Mouse (Mus musculus): ENCODE data around the gene Mmp25. TPM values are rescaled to one million over a fixed set of nuclear protein-coding genes. Genes with fewer than 3 reads are reported as not detected.

The Mmp25 gene
- polyA plus RNA-seq, 1 experiment from 2014 or later, result 1.9 TPM

GRCm38 (mm10) chr17:23660117-23660875 is 15.2 kb upstream of the Mmp25 start, which contains the start of gene Bicdl2:
TSS of gene Bicdl2 (plus strand) at chr17:23660506.
- H3K9ac ChIP-seq, result no peak within 1 kb of the TSS
- 7% methylated on average over 27 of the region's 27 CpGs for WGBS
- H3K27ac ChIP-seq, result no peak within 1 kb of the TSS
- no peaks in the 10 kb centered on the region for H3K4me1 ChIP-seq
- no peak for ATAC-seq (ENCODE audit: low FRiP score)
- H3K4me2 ChIP-seq (replicated peaks), result 0 out of 2 replicates have a peak within 1 kb of the TSS, but pooled peaks have one; percentile 3
- H3K27me3 ChIP-seq, result peaks cover 49% of the 10 kb centered on the region
- no peak within 1 kb of the TSS for H3K4me3 ChIP-seq
- H3K36me3 ChIP-seq, result no peaks in the 10 kb centered on the region
- H3K9me3 ChIP-seq (replicated peaks), result no peaks in the 10 kb centered on the region

- no peak overlapping the region for H3K4me2 ChIP-seq (replicated peaks)
- H3K4me3 ChIP-seq, result no peak overlapping the region
- H3K4me1 ChIP-seq, result no peaks in the 10 kb centered on the region
- H3K36me3 ChIP-seq, result no peaks in the 10 kb centered on the region
- peaks cover 49% of the 10 kb centered on the region for H3K27me3 ChIP-seq
- WGBS, result 90% methylated on average over 3 of the region's 3 CpGs
- no peaks in the 10 kb centered on the region for H3K9me3 ChIP-seq (replicated peaks)
- H3K9ac ChIP-seq, result no peak overlapping the region
- ATAC-seq (ENCODE audit: low FRiP score), result no peak
- H3K27ac ChIP-seq, result no peak overlapping the region
Observed at GRCm38 (mm10) chr17:23658450-23658849, 13.4 kb upstream of the Mmp25 start.

DNA sequence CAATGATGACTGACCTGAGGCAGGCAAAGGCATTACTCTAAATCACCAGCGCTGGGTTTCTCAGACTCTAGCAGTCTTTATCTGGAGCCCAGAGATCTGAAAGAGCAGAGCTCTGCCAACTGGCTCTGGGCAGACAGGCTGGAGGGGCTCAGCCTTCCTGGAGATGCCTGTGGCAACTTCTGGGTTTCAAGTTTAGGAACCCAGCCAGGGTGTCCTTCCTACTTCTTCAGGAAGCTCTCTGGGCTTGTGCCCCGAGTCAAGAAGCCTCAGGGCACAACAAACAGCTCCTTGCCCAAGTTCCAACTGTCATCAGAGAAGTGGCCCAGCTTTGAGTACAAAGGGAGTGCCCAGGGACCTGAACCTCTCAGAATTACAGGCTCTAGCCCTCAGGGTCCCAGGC is 9.3 kb upstream of the Mmp25 start:
- H3K4me3 ChIP-seq, result no peak overlapping the region
- WGBS, result 70% methylated on average over 2 of the region's 2 CpGs
- H3K27me3 ChIP-seq, result peaks cover 10% of the 10 kb centered on the region
- H3K9me3 ChIP-seq (replicated peaks), result no peaks in the 10 kb centered on the region
- no peaks in the 10 kb centered on the region for H3K4me1 ChIP-seq
- no peaks in the 10 kb centered on the region for H3K36me3 ChIP-seq
- no peak overlapping the region for H3K4me2 ChIP-seq (replicated peaks)
- H3K9ac ChIP-seq, result no peak overlapping the region
- H3K27ac ChIP-seq, result no peak overlapping the region
- ATAC-seq (ENCODE audit: low FRiP score), result no peak

GRCm38 (mm10) chr17:23654001-23654400 is 8.9 kb upstream of the Mmp25 start:
- no peak overlapping the region for H3K9ac ChIP-seq
- H3K4me3 ChIP-seq, result no peak overlapping the region
- H3K4me1 ChIP-seq, result no peaks in the 10 kb centered on the region
- H3K36me3 ChIP-seq, result no peaks in the 10 kb centered on the region
- H3K27me3 ChIP-seq, result peaks cover 6% of the 10 kb centered on the region
- H3K27ac ChIP-seq, result no peak overlapping the region
- no peak overlapping the region for H3K4me2 ChIP-seq (replicated peaks)
- no peaks in the 10 kb centered on the region for H3K9me3 ChIP-seq (replicated peaks)
- ATAC-seq (ENCODE audit: low FRiP score), result no peak
- WGBS, result 57% methylated on average over 6 of the region's 6 CpGs

GRCm38 (mm10) chr17:23653324-23653723 is 8.2 kb upstream of the Mmp25 start:
- 58% methylated on average over 2 of the region's 2 CpGs for WGBS
- H3K4me3 ChIP-seq, result no peak overlapping the region
- no peaks in the 10 kb centered on the region for H3K36me3 ChIP-seq
- no peaks in the 10 kb centered on the region for H3K9me3 ChIP-seq (replicated peaks)
- no peak for ATAC-seq (ENCODE audit: low FRiP score)
- H3K27ac ChIP-seq, result no peak overlapping the region
- H3K9ac ChIP-seq, result no peak overlapping the region
- H3K4me2 ChIP-seq (replicated peaks), result no peak overlapping the region
- H3K27me3 ChIP-seq, result peaks cover 5% of the 10 kb centered on the region
- H3K4me1 ChIP-seq, result no peaks in the 10 kb centered on the region

DNA sequence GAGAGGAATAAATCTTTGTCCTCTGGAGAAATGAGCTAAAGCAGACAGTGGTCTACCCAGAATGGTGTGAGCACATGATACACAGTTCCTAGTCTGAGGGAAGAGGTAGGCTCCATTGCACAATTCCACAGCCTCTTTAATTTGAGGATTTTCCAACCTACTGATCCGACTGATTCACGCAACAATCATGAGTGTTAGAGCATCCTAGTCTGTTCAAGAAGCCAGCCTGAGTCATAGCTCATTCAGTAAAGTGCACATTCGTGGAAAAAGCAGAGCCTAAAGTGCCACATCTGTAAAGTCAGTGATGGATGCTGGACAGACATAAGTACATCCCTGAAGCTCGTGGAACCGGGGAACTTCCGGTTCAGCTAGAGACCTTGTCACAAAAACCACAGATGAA is 6.3 kb upstream of the Mmp25 start:
- H3K9ac ChIP-seq, result no peak overlapping the region
- H3K36me3 ChIP-seq, result no peaks in the 10 kb centered on the region
- H3K27ac ChIP-seq, result no peak overlapping the region
- H3K4me2 ChIP-seq (replicated peaks), result no peak overlapping the region
- no peaks in the 10 kb centered on the region for H3K9me3 ChIP-seq (replicated peaks)
- H3K27me3 ChIP-seq, result peaks cover 11% of the 10 kb centered on the region
- no peak overlapping the region for H3K4me3 ChIP-seq
- H3K4me1 ChIP-seq, result no peaks in the 10 kb centered on the region
- ATAC-seq (ENCODE audit: low FRiP score), result no peak
- WGBS, result 83% methylated on average over 6 of the region's 6 CpGs

GRCm38 (mm10) chr17:23645894-23646293 is 817 bp upstream of the Mmp25 start:
- H3K36me3 ChIP-seq, result no peaks in the 10 kb centered on the region
- H3K4me2 ChIP-seq (replicated peaks), result no peak overlapping the region
- H3K9ac ChIP-seq, result no peak overlapping the region
- ATAC-seq (ENCODE audit: low FRiP score), result no peak
- no peak overlapping the region for H3K4me3 ChIP-seq
- peaks cover 12% of the 10 kb centered on the region for H3K4me1 ChIP-seq
- H3K27me3 ChIP-seq, result peaks cover 34% of the 10 kb centered on the region
- H3K27ac ChIP-seq, result no peak overlapping the region
- no peaks in the 10 kb centered on the region for H3K9me3 ChIP-seq (replicated peaks)
- WGBS, result 28% methylated on average over 10 of the region's 10 CpGs

GRCm38 (mm10) chr17:23631241-23631640 is 13.8 kb downstream of the Mmp25 start:
- Histone ChIP-seq H3K4me3 (no peak overlapping the region), H3K9ac (no peak overlapping the region), H3K27ac (no peak overlapping the region), H3K9me3 (replicated peaks) (no peaks in the 10 kb centered on the region), H3K4me2 (replicated peaks) (no peak overlapping the region), H3K27me3 (peaks cover 7% of the 10 kb centered on the region; the same call in 1 of the 2 replicates), H3K36me3 (no peaks in the 10 kb centered on the region), H3K4me1 (peaks cover 5% of the 10 kb centered on the region; the same call in 1 of the 2 replicates)
- ATAC-seq (ENCODE audit: low FRiP score), result no peak
- 85% methylated on average over 8 of the region's 8 CpGs for WGBS

DNA sequence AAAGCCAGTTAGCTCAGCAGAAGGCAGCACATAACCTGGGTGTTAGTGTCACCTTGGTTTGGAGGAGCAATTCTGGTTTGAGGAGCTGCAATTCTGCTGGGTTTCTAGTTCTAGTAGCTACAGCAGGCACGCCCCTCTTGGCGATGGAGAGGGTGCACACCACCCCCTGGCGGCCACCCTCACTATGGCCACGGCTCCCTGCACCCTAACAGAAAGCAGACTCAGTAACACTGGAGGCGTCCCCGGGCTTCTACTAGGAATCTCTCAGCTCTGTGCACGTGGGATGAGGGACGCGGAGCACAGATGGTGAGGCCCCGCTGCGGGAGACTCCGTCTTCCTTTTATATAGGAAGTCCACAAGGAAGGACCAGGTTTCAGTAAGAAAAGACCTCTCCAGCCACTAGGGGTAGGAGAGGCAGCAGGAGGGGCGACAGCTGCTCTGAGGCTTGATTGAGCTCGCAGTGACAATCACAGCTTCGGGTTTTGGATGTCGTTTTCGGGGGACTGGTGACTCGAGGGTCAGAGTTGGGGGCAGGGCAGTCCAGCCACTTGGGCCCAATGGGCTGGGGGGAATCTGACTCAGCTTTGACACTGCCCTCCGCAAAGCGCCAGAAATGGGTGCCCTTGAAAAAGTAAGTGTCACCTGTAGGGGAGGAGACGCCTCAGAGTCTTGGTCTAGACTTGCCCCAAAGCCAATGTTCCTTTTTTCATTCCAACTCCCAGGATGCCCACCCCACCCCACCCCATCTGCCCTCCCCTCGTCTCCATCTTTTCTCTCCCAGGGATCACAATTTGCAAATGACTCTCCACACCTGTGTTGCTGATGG is 14.7 kb downstream of the Mmp25 start:
- H3K4me3 ChIP-seq, result peak overlapping the region; percentile 8; the same call in 1 of the 2 replicates
- H3K9ac ChIP-seq, result 0 out of 2 replicates have a peak overlapping the region, but pooled peaks have one; percentile 28
- ATAC-seq (ENCODE audit: low FRiP score), result peak; percentile 71
- H3K36me3 ChIP-seq, result no peaks in the 10 kb centered on the region
- WGBS, result 17% methylated on average over 22 of the region's 22 CpGs
- no peak overlapping the region for H3K27ac ChIP-seq
- H3K27me3 ChIP-seq, result peaks cover 3% of the 10 kb centered on the region; the same call in 1 of the 2 replicates
- no peaks in the 10 kb centered on the region for H3K9me3 ChIP-seq (replicated peaks)
- peaks cover 5% of the 10 kb centered on the region; the same call in 1 of the 2 replicates for H3K4me1 ChIP-seq
- peak overlapping the region; percentile 41 for H3K4me2 ChIP-seq (replicated peaks)

DNA sequence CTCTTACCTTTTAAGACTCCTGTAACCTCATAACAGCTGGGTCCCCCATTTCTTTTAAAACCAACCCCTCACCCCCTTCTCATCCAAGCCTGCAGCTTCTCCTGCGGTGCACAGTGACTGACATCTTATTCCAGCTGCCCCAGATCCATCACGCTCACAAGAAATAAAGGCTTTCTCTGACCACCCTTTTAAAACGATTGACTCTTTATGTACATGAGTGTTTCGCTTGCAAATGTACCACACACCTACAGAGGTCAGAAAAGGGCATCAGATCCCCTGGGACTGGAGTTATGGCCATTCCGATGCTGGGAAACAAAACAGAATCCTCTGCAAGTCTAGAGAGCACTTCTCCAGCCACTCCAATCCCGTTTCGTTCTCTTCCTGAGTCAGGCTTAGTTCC is 17.3 kb downstream of the Mmp25 start:
- H3K27me3 ChIP-seq, result peaks cover 3% of the 10 kb centered on the region; the same call in 1 of the 2 replicates
- H3K27ac ChIP-seq, result no peak overlapping the region
- 32% methylated on average over 7 of the region's 7 CpGs for WGBS
- no peak for ATAC-seq (ENCODE audit: low FRiP score)
- H3K4me3 ChIP-seq, result no peak overlapping the region
- H3K9ac ChIP-seq, result no peak overlapping the region
- no peaks in the 10 kb centered on the region for H3K9me3 ChIP-seq (replicated peaks)
- no peak overlapping the region for H3K4me2 ChIP-seq (replicated peaks)
- peaks cover 5% of the 10 kb centered on the region; the same call in 1 of the 2 replicates for H3K4me1 ChIP-seq
- H3K36me3 ChIP-seq, result no peaks in the 10 kb centered on the region

GRCm38 (mm10) chr17:23620351-23620750 is 24.7 kb downstream of the Mmp25 start:
- H3K9ac ChIP-seq, result no peak overlapping the region
- no peaks in the 10 kb centered on the region for H3K36me3 ChIP-seq
- no peaks in the 10 kb centered on the region for H3K4me1 ChIP-seq
- no peak overlapping the region for H3K4me2 ChIP-seq (replicated peaks)
- ATAC-seq (ENCODE audit: low FRiP score), result no peak
- WGBS, result 75% methylated on average over 7 of the region's 7 CpGs
- no peak overlapping the region for H3K4me3 ChIP-seq
- peaks cover 5% of the 10 kb centered on the region for H3K27me3 ChIP-seq
- H3K9me3 ChIP-seq (replicated peaks), result no peaks in the 10 kb centered on the region
- H3K27ac ChIP-seq, result no peak overlapping the region

- H3K4me3 ChIP-seq, result no peak overlapping the region
- H3K27ac ChIP-seq, result no peak overlapping the region
- H3K4me2 ChIP-seq (replicated peaks), result no peak overlapping the region
- 66% methylated on average over 9 of the region's 9 CpGs for WGBS
- no peak for ATAC-seq (ENCODE audit: low FRiP score)
- no peaks in the 10 kb centered on the region for H3K36me3 ChIP-seq
- peaks cover 5% of the 10 kb centered on the region for H3K27me3 ChIP-seq
- H3K4me1 ChIP-seq, result no peaks in the 10 kb centered on the region
- no peaks in the 10 kb centered on the region for H3K9me3 ChIP-seq (replicated peaks)
- H3K9ac ChIP-seq, result no peak overlapping the region
Observed at GRCm38 (mm10) chr17:23617087-23617486, 28.0 kb downstream of the Mmp25 start.

Data from hindbrain, embryonic 12.5 days (tissue).